Mouse (Mus musculus) induced T-regulatory cell, adult 2 months (primary cell): ENCODE data around the gene Pxn.
"Not testable (repeated sequence)": the region's sequence is repeated elsewhere in the genome, so short reads cannot be mapped to it uniquely, and the experiment has no call there.

Experiments
- DNase-seq: peaks from one replicate; pipeline ENCODE4 v3.0.0-alpha.2; 2012; ENCODE audit warnings: low read depth

Gene Pxn

GRCm38 (mm10) chr5:115486726-115487125 lies 19.8 kb upstream of the Pxn start:
- no peak for DNase-seq

GRCm38 (mm10) chr5:115487353-115487752 lies 19.1 kb upstream of the Pxn start:
- DNase-seq, result no peak

DNA sequence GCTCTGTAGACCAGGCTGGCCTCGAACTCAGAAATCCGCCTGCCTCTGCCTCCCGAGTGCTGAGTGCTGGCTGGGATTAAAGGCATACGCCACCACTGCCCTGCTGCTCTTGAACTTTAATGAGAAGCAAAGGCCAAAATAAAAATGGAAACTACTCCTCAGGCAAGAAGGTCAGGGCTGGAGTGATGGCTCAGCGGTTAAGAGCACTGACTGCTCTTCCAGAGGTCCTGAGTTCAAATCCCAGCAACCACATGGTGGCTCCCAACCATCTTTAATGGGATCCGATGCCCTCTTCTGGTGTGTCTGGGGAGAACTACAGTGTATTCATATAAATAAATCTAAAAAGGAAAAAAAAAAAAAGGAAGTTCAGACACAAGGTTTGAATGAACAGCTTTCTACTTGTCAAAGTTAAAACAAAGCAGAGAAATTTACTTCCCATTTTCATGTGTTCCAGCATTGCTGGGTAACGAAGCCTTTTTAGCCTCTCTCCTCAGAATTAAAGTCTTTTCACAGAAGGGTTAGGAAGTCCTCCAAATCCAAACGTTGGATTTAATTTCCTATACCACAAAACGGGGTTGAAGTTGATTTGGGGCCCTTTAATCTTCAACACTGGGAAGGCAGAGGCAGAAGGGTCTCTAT lies 18.4 kb upstream of the Pxn start:
- DNase-seq, result no peak

GRCm38 (mm10) chr5:115488841-115489698 lies 17.4 kb upstream of the Pxn start:
- DNase-seq, result peak; percentile 95

GRCm38 (mm10) chr5:115489699-115490637 lies 16.5 kb upstream of the Pxn start:
- peak; percentile 97 for DNase-seq

GRCm38 (mm10) chr5:115490638-115491000 lies 15.9 kb upstream of the Pxn start:
- DNase-seq, result no peak

DNA sequence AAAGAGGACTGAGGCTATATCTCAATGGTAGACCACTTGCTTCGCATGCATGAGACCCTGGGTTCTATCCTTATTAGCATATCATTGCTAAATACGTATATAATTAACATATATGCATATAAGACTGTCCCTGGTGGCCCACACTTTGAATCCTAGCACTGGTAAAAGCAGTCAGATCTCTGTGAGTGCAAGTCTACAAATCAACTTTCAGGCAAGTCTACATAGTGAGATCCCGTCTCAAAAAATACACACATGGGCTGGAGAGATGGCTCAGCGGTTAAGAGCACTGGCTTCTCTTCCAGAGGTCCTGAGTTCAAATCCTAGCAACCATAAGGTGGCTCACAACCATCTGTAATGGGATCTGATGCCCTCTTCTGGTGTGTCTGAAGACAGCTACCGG lies 15.4 kb upstream of the Pxn start:
- peak; percentile 51 for DNase-seq

GRCm38 (mm10) chr5:115491771-115492322 lies 14.6 kb upstream of the Pxn start:
- peak; percentile 70 for DNase-seq

DNA sequence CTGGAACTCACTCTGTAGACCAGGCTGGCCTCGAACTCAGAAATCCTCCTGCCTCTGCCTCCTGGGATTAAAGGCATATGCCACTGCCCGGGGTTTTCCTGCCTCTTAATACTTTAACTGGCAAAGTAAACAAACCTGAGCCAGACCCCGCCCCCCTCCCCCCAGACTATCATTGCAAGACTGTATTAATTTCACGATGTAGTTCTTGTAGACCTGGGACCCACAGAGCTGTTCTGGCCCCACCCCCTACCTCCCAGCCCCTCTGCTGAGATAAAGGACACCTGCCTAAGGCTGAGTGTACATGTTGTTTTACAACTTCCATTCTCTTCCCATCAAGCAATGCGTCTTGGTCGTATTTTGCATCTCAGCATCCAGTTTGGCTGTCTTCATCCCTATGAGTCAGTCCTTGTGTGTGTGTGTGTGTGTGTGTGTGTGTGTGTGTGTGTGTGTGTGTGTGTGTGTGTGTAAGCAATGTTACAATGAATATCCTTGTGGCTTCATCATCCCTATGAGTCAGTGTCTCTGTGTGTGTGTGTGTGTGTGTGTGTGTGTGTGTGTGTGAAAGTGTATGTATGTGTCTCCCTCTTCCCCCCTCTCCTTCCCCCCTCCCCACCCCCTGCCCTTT lies 13.7 kb upstream of the Pxn start:
- no peak for DNase-seq

- DNase-seq, result no peak
Observed at GRCm38 (mm10) chr5:115493441-115493840, 13.0 kb upstream of the Pxn start.

DNA sequence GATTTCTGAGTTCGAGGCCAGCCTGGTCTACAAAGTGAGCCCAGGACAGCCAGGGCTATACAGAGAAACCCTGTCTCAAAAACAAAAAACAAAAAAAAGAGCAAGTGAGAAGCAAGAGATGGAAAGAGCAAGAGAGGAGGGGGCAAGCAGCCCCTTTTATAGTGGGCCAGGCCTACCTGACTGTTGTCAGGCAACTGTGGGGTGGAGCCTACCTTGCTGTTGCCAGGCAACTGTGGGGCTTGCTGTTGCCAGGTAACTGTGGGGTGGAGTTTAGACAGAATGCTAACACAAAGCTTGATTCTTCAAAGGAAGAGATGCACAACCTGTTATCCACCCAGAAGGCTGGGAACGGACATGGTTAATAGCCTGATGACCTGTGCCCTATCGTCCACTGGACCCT lies 10.9 kb upstream of the Pxn start:
- DNase-seq, result not testable (repeated sequence)

GRCm38 (mm10) chr5:115497033-115497432 lies 9.4 kb upstream of the Pxn start:
- DNase-seq, result no peak

DNA sequence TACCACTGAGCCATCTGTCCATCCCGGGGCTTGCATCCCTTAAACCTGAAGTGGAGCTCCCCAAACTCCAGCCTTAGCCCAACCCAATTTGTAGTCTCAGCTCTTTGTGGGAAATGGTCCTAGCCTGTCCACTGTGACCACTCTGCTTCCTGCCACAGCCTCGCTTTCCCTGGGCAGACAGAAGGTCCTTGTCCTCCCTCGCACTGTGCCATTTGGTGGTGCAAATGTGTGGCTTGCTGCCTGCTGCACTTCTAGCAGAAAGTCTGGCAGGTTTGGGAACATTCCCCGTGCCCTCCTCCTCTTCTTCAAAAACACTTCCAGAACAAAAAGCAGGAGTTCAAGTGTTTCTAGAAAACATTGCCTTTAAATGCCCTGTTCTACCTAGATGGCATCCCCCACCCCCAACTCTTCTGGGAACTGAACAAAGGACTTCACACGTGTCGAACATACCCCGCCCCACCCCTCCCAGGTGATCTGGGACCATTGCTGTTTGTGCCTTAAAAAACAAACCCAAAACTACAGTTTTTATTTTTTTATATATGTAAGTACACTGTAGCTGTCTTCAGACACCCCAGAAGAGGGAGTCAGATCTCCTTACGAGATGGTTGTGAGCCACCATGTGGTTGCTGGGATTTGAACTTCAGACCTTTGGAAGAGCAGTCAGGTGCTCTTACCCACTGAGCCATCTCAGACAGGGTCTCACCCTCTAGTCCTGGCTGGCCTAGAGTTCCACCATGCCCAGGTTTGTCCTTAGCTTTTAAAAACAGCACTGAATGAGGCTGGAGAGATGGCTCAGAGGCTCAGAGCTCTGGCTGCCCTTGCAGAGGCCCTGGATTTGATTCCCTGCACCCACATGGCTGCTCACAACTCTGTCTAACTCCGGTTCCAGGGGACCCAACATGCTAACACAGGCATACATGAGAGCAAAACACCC lies 7.9 kb upstream of the Pxn start:
- DNase-seq, result no peak

DNA sequence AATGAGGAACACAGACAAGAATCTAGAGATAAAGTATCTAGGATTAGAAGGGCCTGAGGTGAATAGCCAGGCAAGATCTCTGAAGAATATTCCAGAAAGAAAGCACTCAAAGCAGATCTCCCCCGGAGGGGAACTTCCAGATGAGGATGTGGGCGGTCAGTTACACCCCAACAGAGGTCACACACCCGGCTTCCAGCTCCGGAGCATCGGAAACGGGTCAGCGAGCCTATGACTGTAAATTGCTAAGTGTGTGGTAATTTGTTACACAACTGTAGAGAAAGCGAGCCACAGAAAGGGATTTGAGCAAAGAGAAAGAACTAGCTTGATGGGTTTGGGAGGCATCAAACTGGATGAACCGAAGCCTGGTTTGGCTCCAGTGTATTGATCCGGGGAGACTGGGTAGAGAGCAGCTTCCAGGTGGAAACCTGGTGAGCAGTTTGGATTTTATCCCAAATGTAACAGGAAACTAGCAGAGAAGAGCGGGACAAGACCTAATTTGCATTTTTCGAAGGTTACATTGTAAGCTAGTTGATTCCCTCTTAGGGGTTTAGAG lies 6.0 kb upstream of the Pxn start:
- no peak for DNase-seq

DNA sequence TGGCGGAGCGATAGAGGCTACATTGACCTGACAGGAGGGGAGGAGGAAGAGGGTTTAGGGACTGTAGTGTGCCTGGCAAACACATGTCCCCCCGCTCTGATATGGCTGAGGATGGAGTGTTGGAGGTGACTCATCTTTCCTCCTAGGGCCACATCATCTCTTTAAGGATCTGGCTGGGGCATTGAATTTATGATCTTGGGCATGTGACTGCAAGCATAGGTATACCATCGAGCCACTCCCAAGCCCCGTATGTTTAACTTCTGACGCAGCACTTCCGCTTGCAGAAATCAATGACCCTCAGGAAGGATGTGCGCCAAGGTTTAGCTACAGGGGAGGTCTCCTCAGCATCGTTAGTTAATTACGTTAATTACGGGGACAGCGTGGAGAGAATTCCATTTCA lies 3.4 kb upstream of the Pxn start:
- no peak for DNase-seq

DNA sequence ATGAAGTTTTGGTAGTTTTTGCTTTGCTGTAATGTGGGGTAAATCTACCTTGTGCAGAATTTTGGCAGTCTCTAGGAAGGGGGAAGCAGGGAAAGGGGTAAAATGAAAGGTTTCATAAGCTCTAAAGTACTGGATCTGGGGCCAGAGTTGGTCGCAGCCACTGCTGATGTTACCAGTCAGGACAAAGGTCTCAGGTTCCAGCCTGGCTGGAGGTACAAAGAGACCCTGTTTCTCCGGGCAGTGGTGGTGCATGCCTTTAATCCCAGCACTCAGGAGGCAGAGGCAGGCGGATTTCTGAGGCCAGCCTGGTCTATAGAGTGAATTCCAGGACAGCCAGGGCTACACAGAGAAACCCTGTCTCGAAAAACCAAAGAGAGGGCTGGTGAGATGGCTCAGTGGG lies 859 bp upstream of the Pxn start:
- DNase-seq, result not testable (repeated sequence)

DNA sequence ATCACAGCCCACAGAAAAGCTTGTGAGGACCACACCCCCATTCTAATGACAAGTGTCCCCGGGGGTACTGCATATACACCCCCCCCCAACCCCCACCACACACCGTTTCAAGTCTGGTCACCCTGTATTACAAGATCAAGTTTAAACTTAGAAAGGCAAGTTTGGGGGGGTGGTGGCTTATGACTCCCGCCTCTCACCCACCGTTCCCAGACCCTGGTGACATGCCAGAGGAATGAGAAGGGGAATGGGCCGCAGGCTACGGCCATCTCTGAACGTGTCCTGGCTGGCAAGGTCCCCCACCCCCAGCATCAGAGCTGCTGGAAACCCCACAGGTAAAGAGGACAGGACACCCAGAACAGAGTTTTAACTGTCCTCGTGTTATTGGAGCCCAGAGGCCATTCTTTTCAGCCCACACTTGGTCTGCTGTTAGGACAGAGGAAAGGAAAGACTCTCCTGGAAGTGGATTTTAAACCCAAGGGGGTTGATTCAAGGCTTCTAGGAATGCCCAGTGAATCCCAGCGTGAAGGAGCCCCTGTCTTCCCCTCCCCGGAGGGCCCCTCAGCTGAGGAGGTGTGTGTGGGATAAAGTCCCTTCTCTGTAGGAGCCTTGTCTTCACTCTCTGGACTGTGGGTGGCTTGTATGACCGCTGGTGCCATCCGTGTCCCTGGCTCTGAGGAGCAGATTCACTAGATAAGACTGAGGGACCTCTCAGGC lies 948 bp downstream of the Pxn start:
- DNase-seq, result no peak

- DNase-seq, result no peak
Observed at GRCm38 (mm10) chr5:115507981-115508858, 1.7 kb downstream of the Pxn start.

GRCm38 (mm10) chr5:115508859-115509147 lies 2.3 kb downstream of the Pxn start:
- DNase-seq, result no peak
